Mouse (Mus musculus) liver, embryonic 12.5 days (tissue): ENCODE measurements around the gene Spata22. TPM values are rescaled to one million over a fixed set of nuclear protein-coding genes. Genes with fewer than 3 reads are reported as not detected.
"Not testable (repeated sequence)": the region's sequence is repeated elsewhere in the genome, so short reads cannot be mapped to it uniquely, and the experiment has no call there.

Experiments
- ATAC-seq: fragments of 200-750 bp; cut with Nextera tagmentation; 2 replicates; pipeline ENCODE4 v1.8.0; 2017; ENCODE audit warnings: moderate number of reproducible peaks, mild to moderate bottlenecking, moderate library complexity
- H3K27ac ChIP-seq: fragments of 300-500 bp; sonication (generic); 2 replicates; pipeline ENCODE4 v1.5.1; 2016; ENCODE audit warnings: mild to moderate bottlenecking
- H3K27me3 ChIP-seq: fragments of 300-500 bp; sonication (generic); replicated peaks from 2 replicates; pipeline ENCODE4 v1.6.1; 2016; ENCODE audit warnings: mild to moderate bottlenecking, moderate library complexity
- H3K36me3 ChIP-seq: fragments of 300-500 bp; sonication (generic); 2 replicates; pipeline ENCODE4 v1.6.1; 2016; ENCODE audit warnings: mild to moderate bottlenecking, moderate library complexity
- H3K4me1 ChIP-seq: fragments of 300-500 bp; sonication (generic); 2 replicates; pipeline ENCODE4 v1.6.1; 2016
- H3K4me2 ChIP-seq: fragments of 300-500 bp; sonication (generic); 2 replicates; pipeline ENCODE4 v1.6.1; 2016; ENCODE audit warnings: mild to moderate bottlenecking, moderate library complexity
- H3K4me3 ChIP-seq: fragments of 300-500 bp; sonication (generic); 2 replicates; pipeline ENCODE4 v1.5.1; 2016; ENCODE audit warnings: mild to moderate bottlenecking, moderate library complexity
- H3K9ac ChIP-seq: fragments of 300-500 bp; sonication (generic); 2 replicates; pipeline ENCODE4 v1.6.1; 2016; ENCODE audit warnings: mild to moderate bottlenecking, moderate library complexity
- H3K9me3 ChIP-seq: fragments of 300-500 bp; sonication (generic); replicated peaks from 2 replicates; pipeline ENCODE4 v1.6.1; 2016; ENCODE audit warnings: mild to moderate bottlenecking, moderate library complexity
- WGBS: fragments of 180-500 bp; shearing (Covaris S2); methylation state at CpG from one replicate; pipeline ENCODE4 v1.1.7; 2016; ENCODE audit not compliant: insufficient replicate concordance; 5-methylcytosine and 5-hydroxymethylcytosine counted together
- polyA plus RNA-seq: library from polyadenylated mRNA; unstranded; fragments of >200 nt; fragmentation: Nextera tagmentation; extraction: Ambion mirVana; gene quantifications from 2 replicates; pipeline ENCODE4 v1.2.1, GENCODE M21; 2016

The Spata22 gene
- 1.0 and 1.9 TPM in 2 replicates for polyA plus RNA-seq

DNA sequence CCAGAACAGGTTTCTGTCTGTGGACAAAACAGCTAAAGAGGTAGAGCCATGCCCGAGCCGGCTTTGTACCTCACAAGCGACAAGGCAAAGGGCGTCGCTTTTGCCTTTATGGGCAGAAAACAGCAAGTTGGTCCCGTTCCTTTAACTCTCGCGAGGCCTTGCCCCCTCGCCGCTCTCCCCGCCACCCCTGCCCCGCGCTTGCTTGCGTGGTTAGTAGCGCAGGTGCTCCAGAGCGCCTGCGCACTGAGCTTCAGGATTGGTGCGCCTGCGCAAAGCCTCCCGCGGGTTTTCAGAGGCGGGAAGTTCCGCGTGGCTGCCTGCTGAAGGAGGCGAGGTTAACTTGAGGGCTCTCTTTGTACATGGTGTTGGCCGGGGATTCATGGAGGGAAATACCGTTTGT, at the start of gene Spata22, which contains the start of the genes Aspa and Gm49340:
Spata22 (plus strand) TSS at position 300 of the 400 bp plus-strand sequence.
Aspa (minus strand) TSS at position 155 of the 400 bp plus-strand sequence.
Gm49340 (plus strand) TSS at position 300 of the 400 bp plus-strand sequence.
- Histone ChIP-seq H3K4me1 (no peaks in the 10 kb centered on the region), H3K9ac (no peak within 1 kb of the TSS), H3K27me3 (no peaks in the 10 kb centered on the region), H3K4me2 (no peak within 1 kb of the TSS), H3K27ac (no peak within 1 kb of the TSS), H3K4me3 (no peak within 1 kb of the TSS), H3K36me3 (no peaks in the 10 kb centered on the region), H3K9me3 (no peaks in the 10 kb centered on the region)
- WGBS = 66% methylated on average over 27 of the region's 27 CpGs
- ATAC-seq = no peak

DNA sequence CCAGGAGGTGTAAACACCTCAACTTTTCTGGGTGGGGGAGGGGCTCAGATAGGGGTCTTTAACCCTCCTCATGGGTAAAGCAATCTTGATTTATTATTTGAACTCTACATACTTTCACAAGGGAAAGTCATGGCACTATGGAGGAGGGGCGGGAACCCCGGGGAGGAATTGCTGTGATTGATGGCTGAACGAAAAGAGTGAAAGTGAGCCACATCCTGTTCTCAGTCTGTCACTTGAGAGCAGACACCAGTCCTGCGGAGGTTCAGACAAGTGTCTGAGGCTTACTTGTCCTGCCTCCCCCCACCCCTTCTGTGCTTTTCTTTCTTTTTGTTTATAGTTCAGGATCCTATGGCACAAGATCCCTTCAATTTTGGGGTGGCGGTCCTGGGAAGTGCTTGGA, 48.8 kb upstream of the Spata22 start:
- H3K4me2 ChIP-seq = no peak overlapping the region
- no peaks in the 10 kb centered on the region; the same call in 1 of the 2 replicates for H3K27me3 ChIP-seq
- 32% methylated on average over 5 of the region's 5 CpGs for WGBS

DNA sequence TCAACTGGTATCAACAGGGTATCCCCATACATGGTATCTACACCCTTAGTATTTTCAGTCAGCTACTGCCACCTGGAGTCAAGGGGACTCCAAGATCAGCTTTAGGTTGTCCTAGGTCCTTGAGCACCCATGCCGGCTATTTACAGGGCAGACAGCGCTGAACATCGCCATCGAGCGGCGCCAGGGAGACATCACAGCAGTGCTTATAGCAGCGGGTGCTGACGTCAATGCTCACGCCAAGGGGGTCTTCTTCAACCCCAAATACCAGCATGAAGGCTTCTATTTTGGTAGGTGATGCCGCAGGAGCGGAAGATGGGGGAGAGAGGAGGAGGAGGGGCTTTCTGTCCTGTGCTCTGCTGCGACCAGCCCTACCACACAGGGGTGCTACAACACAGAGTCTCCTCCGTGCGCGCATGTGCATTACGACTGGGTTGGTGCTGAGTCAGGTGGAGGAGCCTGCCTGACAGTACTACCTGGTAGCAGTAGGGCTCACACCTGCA, 48.0 kb upstream of the Spata22 start:
- no peaks in the 10 kb centered on the region for H3K9me3 ChIP-seq
- 5% methylated on average over 16 of the region's 16 CpGs for WGBS
- no peaks in the 10 kb centered on the region for H3K4me1 ChIP-seq
- peak overlapping the region; percentile 23 for H3K4me3 ChIP-seq
- H3K36me3 ChIP-seq = no peaks in the 10 kb centered on the region
- H3K9ac ChIP-seq = no peak overlapping the region
- peak; percentile 61; the same call in 1 of the 2 replicates for ATAC-seq
- no peak overlapping the region for H3K27ac ChIP-seq
- no peaks in the 10 kb centered on the region; the same call in 1 of the 2 replicates for H3K27me3 ChIP-seq
- peak overlapping the region; percentile 48 for H3K4me2 ChIP-seq

More for the DNA sequence above, 48.8 kb upstream of the Spata22 start:
- Histone ChIP-seq H3K36me3 (no peaks in the 10 kb centered on the region), H3K4me3 (no peak overlapping the region), H3K9ac (no peak overlapping the region), H3K9me3 (no peaks in the 10 kb centered on the region), H3K27ac (no peak overlapping the region), H3K4me1 (no peaks in the 10 kb centered on the region)
- ATAC-seq = no peak

DNA sequence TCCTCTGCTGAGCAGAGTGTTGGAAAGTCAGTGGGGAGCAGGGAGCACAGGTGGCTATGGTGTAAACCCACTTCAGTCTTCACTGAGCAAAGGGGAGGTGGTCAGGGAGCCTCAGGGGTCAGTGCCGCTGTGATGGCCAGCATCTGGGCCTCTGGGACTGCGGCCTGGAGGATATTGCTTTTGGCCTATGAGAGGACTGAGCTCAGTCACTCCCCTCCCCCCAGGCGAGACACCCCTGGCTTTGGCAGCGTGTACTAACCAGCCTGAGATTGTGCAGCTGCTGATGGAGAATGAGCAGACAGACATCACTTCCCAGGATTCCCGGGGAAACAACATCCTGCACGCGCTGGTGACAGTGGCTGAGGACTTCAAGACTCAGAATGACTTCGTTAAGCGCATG, 46.2 kb upstream of the Spata22 start:
- Histone ChIP-seq H3K27me3 (no peaks in the 10 kb centered on the region; the same call in 1 of the 2 replicates), H3K27ac (no peak overlapping the region), H3K9ac (no peak overlapping the region), H3K9me3 (no peaks in the 10 kb centered on the region), H3K4me3 (no peak overlapping the region), H3K4me1 (no peaks in the 10 kb centered on the region), H3K4me2 (no peak overlapping the region), H3K36me3 (no peaks in the 10 kb centered on the region)
- ATAC-seq = no peak
- WGBS = 62% methylated on average over 9 of the region's 9 CpGs

DNA sequence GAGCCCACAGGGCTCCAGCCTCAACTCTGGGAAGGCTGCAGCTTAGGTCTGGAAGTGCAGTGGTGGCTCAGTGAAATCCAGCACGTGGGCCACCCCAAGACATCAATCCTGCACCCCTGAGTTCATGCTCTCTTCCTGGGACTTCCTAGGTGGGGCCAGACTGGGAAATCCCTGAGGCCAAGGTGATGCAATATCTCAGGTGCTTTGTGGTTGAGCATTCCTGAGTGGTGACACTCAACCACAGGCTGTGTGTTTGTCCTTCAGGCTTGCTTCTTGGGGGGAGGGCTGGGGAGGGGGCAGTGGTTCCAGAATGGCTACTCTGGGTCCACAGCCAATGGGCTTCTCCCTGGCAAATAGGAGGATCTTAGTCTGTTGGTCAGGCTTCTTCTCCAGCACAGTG, 45.6 kb upstream of the Spata22 start:
- WGBS = 35% methylated on average over 1 of the region's 1 CpGs
- no peak overlapping the region for H3K4me3 ChIP-seq
- no peak overlapping the region for H3K27ac ChIP-seq

DNA sequence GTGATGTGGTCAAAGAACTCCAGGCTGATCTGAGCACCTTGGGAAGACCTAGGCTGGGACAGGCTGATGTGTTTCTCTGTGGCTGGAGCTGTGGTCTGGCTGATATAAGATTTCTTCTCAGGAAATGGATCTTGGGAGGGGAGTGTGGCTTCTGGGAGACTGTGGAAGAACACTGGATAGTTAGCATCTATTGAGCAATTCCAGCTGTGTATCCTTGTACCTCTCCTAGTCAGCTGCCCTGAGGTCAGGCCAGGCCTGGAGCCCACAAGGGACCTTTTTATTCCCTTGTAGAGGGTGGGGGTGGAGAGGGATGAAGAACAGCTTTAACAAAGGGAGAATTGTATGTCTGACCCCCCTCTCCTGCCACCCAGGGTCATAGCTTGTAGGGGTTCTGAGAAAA, 45.2 kb upstream of the Spata22 start:
- H3K27me3 ChIP-seq = no peaks in the 10 kb centered on the region; the same call in 1 of the 2 replicates
- no peak overlapping the region for H3K4me2 ChIP-seq
- no peak overlapping the region for H3K4me3 ChIP-seq
- H3K27ac ChIP-seq = no peak overlapping the region
- ATAC-seq = no peak
- H3K9me3 ChIP-seq = no peaks in the 10 kb centered on the region
- H3K9ac ChIP-seq = no peak overlapping the region
- H3K36me3 ChIP-seq = no peaks in the 10 kb centered on the region
- H3K4me1 ChIP-seq = no peaks in the 10 kb centered on the region

More for the DNA sequence above, 45.6 kb upstream of the Spata22 start:
- Histone ChIP-seq H3K27me3 (no peaks in the 10 kb centered on the region; the same call in 1 of the 2 replicates), H3K36me3 (no peaks in the 10 kb centered on the region), H3K4me2 (no peak overlapping the region), H3K4me1 (no peaks in the 10 kb centered on the region), H3K9ac (no peak overlapping the region), H3K9me3 (no peaks in the 10 kb centered on the region)
- no peak for ATAC-seq

DNA sequence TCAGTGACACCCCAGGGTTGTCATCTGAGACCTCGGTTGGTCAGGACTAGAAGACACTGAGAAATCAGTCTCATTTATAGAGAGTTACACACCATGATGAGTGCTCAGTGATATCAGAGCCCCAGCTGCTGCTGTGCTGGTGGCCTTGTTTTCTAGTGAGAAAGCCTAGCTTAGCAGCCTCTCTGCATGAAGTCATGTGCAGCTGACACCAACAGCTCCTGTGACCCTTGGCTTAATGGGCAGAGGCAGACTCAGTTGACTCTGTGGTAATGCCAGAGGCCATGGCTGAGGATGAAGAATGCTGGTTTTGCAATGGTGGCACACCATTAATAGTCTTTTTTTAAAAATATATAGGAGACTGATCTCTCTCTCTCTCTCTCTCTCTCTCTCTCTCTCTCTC, 39.9 kb upstream of the Spata22 start:
- H3K4me2 ChIP-seq = no peak overlapping the region
- H3K27ac ChIP-seq = no peak overlapping the region
- WGBS = 58% methylated on average over 1 of the region's 1 CpGs
- no peaks in the 10 kb centered on the region for H3K27me3 ChIP-seq
- H3K9me3 ChIP-seq = no peaks in the 10 kb centered on the region
- H3K4me1 ChIP-seq = no peaks in the 10 kb centered on the region
- H3K36me3 ChIP-seq = no peaks in the 10 kb centered on the region
- H3K4me3 ChIP-seq = no peak overlapping the region
- no peak overlapping the region for H3K9ac ChIP-seq
- no peak for ATAC-seq

DNA sequence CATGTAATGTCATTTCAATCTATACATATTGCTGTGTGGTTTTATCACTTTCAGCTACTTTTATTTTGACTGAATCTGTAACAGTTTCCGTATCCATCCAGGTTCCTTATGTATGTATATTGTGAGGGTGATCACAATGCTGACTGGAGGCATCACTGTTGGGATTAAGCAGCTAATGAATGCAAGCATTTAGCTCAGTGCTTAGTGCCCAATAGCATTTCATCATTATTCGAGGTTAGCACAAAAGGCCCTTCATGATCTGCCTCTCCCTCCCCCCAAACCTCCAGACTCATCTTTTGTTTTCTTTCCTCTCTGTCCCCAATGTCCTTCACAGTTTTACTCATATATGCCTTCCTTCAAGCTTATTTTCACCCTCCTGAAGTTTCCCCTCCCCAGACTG, 26.4 kb upstream of the Spata22 start:
- H3K4me1 ChIP-seq = no peaks in the 10 kb centered on the region
- H3K4me3 ChIP-seq = no peak overlapping the region
- no peak overlapping the region for H3K9ac ChIP-seq
- H3K36me3 ChIP-seq = no peaks in the 10 kb centered on the region
- no peak overlapping the region for H3K4me2 ChIP-seq
- no peaks in the 10 kb centered on the region for H3K9me3 ChIP-seq
- WGBS = 38% methylated on average over 2 of the region's 2 CpGs
- no peak overlapping the region for H3K27ac ChIP-seq
- ATAC-seq = no peak
- no peaks in the 10 kb centered on the region for H3K27me3 ChIP-seq

DNA sequence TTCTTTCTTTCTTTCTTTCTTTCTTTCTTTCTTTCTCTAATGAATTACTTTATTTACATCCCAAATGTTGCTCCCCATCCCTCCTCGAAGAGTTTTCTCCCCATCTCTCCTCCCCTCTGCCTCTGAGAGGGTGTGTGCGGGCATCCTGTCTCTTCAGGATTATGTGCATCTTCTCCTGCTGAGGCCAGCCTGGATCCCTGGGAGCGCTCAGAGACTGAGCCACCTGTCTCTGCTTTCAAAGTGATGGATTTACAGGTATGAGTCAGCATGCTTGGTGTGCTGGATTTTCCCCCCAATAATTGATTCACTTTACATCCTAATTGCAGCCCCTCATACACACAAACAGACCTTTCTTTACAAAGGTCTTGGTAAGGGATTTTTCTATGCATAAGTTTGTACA, 13.6 kb upstream of the Spata22 start:
- Histone ChIP-seq H3K27me3 (no peaks in the 10 kb centered on the region), H3K36me3 (no peaks in the 10 kb centered on the region), H3K9ac (no peak overlapping the region), H3K9me3 (no peaks in the 10 kb centered on the region), H3K4me2 (no peak overlapping the region), H3K27ac (no peak overlapping the region), H3K4me1 (no peaks in the 10 kb centered on the region), H3K4me3 (no peak overlapping the region)
- 39% methylated on average over 3 of the region's 3 CpGs for WGBS
- ATAC-seq = no peak

DNA sequence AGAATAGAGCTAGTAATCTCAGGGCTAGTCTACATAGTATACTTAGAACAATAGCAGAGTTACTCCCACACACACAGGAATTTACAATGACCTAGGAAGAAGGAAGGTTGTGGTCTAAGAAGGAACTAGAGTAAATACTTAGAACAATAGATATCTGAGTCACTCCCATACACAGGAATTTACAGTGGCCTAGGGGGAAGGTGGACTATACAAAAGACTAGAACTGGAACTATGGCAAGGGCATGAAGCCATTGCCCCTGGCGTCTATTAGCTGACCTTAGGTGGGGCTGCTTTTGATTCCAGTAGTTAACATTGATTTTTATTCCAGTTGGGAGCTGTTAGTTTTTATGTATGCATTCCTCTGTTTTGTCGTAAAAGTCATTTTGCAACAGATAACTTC, 11.0 kb upstream of the Spata22 start:
- H3K36me3 ChIP-seq, ATAC-seq: not testable (repeated sequence)
- WGBS = 52% methylated on average over 2 of the region's 2 CpGs

DNA sequence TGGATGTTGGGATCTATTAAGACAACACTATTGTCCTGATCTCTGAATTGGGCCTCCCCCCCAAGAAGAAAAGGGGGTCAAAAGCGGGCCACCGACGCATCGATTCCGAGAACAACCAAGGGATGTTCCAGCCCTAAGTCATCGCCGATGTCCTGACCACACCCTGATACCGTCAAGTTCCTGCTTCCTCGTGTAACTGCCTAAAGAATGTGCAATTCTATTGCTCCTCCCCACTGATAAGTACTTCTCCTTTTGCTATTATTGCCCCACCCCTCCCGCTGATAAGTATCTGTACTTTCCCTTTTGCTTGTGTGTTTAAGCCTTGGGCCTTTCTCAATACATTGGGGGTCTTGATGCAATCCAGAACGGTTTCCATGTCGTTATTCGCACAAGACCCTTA, 8.5 kb upstream of the Spata22 start:
- 68% methylated on average over 13 of the region's 13 CpGs for WGBS
- H3K4me2 ChIP-seq = not testable (repeated sequence)

More for the DNA sequence above, 11.0 kb upstream of the Spata22 start:
- H3K4me3 ChIP-seq, H3K9ac ChIP-seq, H3K4me2 ChIP-seq, H3K4me1 ChIP-seq, H3K27me3 ChIP-seq, H3K9me3 ChIP-seq, H3K27ac ChIP-seq: not testable (repeated sequence)

DNA sequence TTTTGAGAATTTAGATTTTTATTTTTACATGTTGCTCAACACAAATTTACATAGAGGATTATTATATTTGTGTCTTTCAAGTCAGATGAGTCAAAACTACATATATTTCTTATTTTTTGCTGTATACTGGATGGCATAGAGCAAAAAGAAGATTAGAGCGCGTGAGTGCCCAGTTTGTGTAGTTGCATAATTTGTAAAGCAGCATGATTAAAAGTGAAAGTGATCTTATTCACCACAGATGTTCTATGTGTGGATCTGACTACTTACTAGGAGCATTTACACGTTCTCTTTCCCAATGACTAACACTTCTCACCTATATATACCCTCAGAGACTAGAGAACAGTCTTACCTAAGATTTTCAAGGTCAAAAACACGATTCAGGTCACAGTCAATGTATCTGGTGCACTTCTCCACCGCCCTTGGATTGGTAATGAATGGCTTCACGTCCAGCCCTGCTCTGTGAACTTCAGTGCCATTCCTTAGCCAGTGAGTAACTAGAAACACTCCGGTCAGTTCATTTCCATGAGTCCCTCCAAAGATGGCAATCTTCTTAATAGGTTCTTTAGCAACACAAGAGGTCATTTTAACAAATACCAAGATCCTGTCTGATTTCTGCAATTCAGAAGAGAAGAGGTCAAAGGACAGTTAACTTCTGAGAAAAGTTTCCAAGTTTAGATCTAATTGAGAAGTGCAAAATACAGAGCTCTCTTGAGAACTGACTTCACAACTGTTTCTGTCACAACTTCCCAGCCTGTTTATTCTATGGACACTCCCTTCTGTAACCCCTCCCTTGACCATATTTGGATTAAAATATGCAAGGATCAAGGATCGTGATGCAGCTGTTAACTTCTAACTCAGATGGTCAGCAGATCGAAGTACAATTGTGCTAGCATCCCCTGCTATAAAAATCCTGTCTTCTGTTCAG, 5.4 kb upstream of the Spata22 start:
- Histone ChIP-seq H3K4me1 (no peaks in the 10 kb centered on the region), H3K4me2 (no peak overlapping the region), H3K4me3 (no peak overlapping the region), H3K27me3 (no peaks in the 10 kb centered on the region), H3K36me3 (no peaks in the 10 kb centered on the region), H3K9me3 (no peaks in the 10 kb centered on the region), H3K27ac (no peak overlapping the region), H3K9ac (no peak overlapping the region)
- 55% methylated on average over 9 of the region's 9 CpGs for WGBS
- no peak for ATAC-seq

More for the DNA sequence above, 8.5 kb upstream of the Spata22 start:
- not testable (repeated sequence) for H3K4me1 ChIP-seq, H3K36me3 ChIP-seq, ATAC-seq, H3K9ac ChIP-seq, H3K27me3 ChIP-seq, H3K9me3 ChIP-seq, H3K27ac ChIP-seq, H3K4me3 ChIP-seq
